Mouse (Mus musculus) R1 (cell line): ENCODE results near the gene Tenm2.

Experiments used
- DNase-seq: peaks from one replicate; pipeline ENCODE4 v3.0.0-alpha.2; 2018; ENCODE audit warnings: low read depth, low spot score

The Tenm2 gene

DNA sequence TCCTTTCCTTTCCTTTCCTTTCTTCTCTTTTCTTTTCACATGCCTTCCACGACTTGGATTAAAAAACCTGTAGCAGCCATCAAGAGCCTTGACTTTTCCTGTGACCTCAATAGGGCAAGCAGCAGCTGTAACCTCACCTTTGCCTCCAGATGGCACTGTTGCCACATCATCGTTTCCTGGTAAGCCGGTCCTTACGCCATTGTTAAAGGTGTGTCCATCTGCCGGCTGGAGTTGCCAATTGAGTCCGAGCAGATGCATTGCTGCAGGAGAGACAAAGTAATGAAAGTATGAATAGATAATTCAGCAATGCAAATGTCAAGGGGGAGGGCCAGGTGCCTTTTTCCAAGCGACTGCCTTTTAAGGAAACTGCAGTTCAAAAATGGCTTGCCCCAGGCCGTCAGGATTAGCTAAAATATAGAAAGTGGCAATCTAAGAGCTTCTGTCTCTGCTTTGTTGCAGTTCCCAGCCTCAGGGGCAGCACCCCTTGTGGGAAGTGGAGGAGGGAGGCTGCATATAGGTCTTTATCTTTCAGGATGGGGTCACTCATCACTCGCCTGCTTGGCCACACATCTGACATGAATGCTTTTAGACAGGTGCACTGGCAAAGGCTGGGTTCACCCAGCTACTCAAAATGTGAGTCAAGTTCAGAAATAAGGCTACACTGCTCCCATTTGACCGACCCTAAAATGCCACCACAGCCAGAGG is 1014.3 kb downstream of the Tenm2 start:
- DNase-seq, result peak; percentile 86

DNA sequence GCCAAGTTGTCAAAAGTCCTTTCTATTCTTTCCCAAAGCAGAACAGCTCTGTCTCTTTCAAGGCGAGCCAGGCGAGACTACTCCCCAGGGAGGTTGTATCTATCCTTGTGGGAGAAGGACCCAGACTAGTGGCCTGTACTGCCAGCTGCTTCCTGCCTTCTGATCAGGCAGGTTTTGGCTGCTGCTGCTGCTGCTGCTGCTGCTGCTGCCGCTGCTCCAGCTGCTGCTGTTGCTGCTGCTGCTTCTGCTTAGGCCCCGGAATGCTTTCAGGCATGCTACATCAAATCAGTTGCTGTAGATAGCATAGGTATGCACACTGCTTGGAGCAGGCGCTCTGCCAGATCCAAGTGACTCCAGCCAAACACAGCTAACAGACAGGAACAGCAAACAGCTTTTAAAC is 1015.1 kb downstream of the Tenm2 start:
- no peak for DNase-seq

DNA sequence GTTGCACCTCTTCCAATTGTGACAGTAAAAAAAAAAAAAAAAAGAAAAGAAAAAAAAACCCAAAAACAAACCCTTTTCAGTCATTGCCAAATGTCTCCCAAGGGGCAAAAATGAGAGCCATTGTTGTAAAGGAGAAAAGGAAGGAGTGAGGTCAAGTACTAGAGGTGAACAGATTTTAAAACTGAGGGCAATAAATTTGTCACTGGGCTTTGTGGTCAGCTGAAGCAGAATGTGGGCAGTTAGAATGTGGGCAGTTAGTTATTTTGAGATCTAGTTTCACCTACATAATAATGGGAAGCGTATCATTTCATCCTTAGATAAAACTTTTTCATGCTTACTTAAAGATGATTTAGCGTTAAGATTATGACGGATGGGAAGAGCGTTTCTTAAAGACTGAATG is 1016.2 kb downstream of the Tenm2 start:
- no peak for DNase-seq

DNA sequence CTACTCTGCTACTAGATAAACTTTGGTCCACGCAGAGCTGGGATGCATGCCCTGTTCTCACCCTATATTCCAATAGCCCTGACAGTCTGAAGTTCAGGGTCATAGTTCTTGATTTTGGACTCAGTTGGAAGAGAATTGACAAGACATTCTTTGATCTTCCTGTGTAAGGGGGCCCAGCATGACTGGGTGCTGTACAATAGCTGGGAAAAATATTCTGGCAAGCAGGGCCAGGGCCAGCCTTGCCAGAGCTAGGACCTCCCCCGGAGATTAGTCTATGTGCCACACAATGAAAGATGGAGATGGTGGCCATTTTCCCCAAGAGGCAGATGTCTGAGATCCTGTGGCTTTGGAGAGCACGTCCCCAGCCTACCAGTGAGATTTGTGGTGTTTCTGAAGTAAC is 1021.2 kb downstream of the Tenm2 start:
- DNase-seq, result no peak

DNA sequence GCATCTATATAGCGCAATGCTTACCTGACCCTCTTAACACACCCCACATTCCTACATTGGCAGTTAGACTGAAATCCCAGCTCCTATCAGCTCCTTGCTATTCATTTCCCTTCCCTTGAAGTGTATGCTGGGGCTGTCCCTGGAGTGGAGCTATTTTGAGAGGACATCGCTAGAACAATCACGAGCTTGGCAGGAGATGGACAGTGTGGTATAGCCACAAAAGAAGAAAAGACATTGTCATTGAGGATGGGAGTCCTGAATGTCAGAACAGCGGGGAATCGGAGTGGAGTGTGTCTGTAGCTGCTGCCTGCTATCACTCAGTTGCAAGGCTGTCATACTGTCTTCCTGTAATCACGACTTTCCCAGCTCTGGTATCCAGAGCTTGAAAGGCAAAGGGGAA is 1031.4 kb downstream of the Tenm2 start:
- peak; percentile 9 for DNase-seq

DNA sequence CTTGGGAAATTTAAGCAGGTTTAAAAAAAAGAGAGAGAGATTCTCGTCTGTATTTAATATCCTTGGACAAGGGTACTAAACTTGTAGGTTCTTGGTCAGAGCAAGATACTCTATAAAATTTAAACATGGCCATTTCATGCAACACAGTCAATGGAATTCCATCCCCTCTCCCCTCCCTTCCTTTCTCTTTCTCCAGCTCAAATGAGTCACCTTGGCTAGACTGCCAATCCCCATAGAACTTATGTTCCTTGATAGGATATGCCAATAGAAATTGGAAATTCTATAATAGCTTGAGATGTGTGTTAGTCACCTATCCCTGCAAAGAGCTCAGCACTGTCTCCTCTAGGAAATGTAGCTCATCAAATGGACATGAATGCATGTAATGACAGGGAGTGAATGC is 1031.9 kb downstream of the Tenm2 start:
- no peak for DNase-seq

DNA sequence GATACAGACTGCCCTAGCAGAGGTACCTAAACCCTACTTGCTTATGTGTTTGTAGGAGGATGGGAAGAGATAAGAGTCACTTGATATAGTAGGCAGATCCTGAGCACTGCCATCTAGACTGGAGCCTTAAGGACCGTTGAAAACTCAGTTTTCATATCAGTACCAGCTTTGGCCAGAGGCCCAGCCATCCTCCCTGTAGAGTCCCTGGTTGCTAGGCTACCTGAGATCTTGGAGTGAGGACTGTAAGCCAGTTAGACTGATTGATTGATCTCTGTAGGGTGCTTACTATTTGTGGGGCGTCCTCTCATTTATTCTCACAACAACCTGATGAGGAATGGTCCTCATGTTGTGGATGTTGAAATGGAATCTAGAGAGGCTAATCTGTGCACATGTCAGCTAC is 1041.4 kb downstream of the Tenm2 start:
- DNase-seq, result no peak

DNA sequence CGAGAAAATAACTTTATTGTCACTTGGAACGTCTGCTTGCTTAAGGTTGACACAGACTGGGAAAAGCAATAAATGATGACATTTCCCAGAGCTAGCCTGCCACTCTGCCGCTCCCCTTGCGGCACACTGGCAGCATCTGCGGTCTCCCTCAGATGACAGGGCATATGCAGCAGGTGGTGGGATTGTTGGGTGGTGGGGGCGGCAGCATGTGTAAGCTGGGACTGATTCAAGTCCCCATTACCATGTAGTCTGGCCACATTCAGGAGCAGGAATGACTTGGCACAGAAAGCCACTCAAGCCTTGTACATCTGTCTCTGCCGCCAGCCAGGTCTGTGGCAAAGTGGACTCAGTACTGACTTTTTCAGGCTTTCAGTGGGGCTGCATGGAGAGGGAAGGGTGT is 1059.7 kb downstream of the Tenm2 start:
- peak; percentile 4 for DNase-seq

DNA sequence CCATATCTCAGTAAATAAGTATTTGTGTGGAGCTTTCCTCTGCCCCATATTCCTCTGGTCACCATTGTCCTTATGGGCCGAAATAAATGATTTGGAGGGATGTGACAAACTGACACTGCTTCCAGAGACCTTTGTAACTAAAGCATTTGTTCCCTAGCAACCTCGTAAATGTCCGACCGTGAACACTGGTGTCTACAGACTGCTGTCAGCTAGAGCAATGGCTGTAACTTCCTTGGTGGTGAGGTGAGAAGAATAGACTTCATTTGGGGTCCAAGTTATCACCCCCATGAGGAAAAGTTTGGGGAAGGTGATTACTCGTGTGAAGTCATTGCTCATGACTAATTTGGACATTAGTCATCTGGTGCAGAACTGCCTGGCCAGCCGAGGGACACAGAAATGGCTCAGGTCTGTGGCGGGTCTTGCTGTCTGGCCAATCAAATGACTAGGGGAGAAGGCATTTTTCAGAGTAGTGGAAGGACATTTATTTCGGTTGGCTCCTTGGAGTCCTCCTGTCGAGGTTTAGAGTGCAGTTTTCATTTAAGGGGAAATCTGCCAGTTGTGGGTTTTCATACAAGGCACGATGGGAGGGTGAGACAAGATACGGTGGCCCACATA is 1062.6 kb downstream of the Tenm2 start:
- DNase-seq, result peak; percentile 60

DNA sequence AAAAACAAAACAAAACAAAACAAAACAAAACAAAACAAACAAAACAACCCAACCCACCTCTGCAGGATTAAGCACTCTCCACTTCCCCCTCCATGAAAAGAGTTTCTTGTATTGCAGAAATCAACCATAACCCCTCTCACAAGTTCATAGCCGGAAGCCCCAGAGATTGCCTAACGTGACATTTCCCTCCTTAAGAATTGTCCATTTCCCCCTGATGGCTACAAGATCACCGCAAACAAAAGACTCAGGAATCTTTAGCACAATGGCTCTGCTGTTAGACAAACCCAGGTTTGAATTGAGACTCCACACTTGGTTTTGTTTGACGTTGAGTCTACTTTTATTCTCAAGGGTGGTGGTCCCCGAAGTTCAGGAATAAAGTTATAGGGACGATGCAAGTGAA is 1063.2 kb downstream of the Tenm2 start:
- DNase-seq, result peak; percentile 70

DNA sequence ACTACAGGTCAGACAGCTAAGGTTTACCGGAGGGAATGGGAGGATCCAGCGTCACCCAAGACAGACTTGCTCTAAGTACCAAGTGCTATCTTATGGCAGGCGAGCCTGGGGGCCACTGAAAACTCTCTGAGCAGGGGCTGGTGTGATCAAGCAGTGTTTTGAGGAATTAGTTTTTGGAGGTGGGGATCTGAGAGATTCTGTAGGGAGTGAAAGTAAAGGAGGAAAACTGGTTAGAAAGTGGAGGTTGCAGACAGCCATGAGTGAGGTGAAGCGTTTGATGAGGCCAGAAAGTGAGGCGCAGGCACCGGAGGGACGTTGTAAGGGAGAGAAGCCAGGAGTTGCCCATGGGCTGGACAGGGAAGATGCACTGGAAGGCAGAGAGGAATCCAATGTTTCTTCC is 1063.8 kb downstream of the Tenm2 start:
- DNase-seq, result no peak

DNA sequence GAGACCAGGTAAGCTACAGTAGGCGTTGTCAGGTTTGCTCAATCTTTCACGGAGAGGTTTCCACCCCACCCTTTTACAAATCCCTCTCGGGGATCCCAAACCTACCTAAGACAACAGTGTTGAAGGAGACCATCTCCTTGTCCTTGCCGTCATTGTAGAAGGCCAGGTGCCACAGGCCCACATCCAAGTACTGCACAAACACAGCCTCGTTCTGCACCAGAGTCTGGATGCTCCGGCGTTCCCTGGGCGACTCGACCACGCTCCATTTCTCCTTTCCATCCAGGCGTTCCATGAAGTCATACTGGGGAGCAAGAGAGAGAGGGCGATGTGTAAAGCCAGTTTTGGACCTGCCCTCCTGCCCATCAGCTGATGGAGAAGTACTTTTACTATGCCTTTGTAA is 1064.5 kb downstream of the Tenm2 start:
- DNase-seq, result no peak

DNA sequence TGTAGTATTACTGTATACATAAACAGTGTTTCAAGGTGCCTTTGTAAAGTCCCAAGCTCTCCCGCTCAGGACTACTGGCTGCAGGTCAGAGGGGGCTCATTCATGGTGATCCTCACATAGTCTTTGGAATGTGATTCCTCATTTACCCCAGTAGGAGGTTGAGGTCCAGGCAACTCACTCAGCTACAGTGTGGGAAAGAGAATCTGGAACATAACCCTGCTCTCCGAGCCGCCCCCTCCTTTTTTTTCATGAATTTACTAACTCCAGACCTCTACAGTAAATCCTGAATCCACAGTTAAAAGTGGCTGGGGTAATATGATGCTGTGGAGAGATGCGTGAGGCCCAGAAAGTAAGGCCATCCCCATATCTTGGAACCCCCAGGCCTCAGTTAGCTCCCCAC is 1066.0 kb downstream of the Tenm2 start:
- DNase-seq, result peak; percentile 5

DNA sequence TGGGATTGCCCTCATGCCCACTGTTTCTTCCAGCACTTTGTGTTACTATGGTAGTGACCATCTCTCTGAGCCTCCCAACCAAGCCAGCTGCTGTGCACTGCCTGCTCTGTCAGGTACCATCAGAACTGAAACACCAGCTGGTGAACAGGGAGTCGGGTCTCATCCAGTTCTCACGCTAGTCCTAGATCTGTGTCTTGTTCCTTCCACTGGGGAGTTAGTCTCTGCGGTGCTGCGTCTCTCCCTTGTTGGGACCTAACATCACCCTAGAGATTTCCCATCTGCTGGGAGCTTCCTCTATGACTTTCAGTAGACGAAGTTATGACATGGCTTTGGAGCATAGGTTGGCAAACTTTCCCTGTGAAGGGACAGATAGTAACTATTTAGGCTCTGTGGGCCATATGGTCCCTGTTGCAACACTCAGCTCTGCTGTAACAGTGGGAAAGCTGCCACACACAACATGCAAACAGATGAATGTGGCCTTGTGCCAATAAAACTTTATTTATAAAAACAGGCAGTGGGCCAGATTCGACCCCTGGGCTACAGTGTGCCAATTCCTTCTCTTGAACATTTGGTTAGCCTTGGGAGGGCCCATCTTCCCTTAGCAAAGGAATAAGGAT is 1066.7 kb downstream of the Tenm2 start:
- DNase-seq, result no peak

DNA sequence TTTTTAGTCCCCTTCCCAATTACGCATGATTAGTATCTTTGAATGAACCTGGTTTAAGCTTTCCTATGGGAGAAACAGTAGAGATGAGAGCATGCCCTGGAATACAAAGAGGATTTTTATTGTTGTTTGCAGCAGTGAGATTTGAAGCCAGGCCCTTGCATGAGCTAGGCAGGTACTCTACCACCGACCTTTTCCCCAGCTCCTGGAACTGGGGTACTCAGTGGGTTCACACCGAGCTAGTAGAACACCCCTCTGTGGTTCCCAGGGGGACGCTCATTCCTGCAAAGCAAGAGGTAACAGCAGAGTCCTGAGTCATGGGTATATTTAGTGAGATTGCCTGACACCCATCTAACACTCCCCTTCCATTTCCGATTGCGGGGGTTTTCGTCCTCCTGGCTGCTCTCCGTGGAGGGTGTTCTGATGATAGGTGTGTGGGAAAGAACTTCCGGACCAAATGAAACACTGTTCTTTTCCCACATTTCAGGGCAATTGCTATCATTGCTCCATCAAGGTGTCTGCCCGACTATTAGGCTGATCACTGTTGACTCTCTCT is 1067.9 kb downstream of the Tenm2 start:
- no peak for DNase-seq

DNA sequence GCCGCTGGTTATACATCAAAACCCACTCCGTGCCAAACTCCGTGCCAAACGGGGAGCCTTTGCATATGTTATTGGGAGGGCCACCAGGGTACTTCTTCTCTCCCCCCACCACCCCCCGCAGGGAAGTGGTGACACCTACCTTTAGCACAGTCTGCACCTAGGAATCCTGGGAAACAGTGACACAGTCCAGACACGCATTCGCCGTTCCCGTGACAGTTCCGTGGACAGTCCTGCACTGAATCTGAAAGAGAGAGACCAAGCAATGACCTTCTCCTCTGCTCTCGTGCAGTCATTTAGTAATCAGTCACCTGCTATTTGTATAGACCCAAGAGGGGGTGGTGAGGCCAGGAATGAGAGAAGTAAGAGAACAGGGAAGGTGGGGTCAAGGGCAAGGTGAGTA is 1072.2 kb downstream of the Tenm2 start:
- DNase-seq, result no peak

DNA sequence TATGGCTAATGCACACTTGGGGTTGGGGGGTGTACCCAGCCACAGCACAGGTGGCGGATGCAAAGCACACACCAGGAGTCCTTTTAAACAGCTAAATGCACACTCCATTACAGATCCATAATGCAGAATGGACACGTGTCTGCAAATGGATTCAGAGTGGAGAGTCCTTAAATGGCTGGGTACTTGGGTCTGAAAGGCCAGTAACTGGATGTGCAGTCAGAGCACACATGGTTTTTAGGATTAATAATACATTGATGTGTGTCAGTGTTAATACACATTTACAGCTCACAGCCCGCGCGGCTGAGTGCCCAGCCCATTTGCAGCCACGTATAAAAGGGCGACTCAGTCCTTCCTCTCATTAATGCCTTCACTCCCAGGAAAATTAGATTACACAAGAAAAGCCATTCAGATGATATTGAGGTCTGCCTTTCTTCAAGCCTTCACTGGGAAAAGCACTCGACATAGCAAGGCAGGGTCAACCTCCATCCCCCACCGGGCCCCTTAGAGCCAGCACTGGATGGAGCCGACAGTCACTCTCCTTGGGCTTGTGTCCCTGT is 1073.9 kb downstream of the Tenm2 start:
- no peak for DNase-seq

DNA sequence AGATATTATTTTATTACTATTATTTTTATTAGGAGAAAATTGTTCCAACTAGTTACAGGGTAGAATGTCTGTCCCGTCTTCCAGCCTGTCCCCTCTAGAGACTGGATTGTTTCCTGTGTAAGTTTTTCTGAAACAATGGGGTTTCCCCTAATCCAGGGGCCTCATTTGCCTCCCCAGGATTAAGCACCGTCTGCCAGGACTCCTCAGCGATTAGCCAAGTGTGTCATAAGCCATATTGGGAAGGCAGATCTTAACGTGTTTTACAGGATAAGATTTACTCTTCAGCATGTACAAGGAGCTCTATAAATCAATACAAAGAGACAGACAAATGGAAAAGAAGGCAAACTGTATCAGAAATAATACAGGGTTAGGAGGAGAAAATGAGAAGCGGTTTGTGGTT is 1082.3 kb downstream of the Tenm2 start:
- DNase-seq, result no peak

DNA sequence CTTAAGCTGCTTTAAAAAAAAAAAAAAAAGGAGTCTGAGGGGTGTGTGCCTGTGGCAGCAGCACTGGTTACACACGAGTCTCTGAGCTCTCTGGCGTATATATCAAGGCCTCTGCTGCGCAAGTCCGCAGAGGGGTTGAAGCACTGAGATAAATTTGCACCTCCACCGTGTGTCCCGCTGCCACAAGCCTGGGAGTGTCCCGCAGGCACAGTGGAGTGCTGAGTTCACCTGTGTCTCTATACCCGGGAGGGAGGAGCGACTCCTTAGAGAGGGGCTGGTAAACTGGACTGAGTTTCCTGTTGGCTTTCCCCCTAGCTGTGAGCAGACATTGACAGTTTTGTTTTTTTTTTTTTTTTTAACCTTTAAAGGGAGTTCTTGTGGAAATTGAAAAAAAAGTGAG is 1082.8 kb downstream of the Tenm2 start:
- peak; percentile 21 for DNase-seq

DNA sequence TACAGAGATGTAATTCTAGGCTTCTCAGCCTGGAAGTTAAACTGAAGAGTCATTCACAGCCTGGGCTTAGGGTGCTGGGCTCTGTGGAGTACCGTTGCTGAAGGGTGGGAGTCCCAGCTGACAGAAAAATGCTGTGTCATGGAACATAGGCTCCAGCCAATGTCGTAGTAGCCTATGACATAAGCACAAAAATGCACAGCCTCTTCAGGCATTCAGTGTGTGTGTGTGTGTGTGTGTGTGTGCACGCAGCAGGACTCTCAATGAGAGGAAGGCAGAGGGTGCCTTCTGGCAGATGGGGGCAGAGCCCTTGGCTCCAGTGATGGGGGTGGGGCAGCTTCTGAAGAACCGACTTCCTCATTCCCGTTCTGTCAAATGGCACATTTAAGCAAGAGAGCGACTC is 1083.5 kb downstream of the Tenm2 start:
- peak; percentile 10 for DNase-seq

DNA sequence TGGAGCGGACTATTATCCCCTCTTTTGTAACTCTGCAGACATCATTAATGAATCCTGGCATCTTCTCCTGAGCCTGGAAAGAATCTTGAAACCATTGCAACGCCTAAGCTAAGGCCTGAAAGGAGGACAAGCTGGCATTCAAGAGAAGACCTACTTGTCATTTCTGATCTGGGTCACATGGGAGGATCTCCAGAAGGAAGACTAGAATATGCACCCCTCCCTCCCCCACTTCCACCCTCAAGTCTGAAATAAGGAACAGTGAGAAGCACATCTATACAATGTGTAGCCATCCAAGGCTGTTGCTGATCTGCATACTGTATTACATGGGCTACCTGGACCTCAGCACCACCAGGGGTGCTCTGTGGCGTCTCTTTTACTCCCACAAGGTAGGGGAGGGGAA is 1086.7 kb downstream of the Tenm2 start:
- DNase-seq, result peak; percentile 8

DNA sequence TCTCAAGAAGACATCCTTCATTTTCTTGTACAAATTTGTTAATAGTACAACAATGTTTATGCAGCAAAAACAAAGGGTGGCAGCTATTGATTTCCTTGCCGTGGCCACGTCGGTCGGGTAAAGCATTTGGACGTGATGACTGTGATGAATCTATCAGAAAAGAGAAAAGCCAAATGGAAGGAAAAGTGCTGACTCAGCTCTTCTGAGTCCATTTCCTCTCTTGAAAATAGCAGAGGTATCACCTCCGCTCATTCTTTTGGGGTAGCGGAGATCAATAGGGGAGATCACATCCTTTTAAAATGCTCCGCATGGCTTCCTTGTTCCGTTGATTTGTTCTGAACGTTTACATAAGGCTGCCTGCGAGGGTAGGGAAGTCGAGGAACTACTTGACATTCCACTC is 1090.7 kb downstream of the Tenm2 start:
- peak; percentile 29 for DNase-seq

DNA sequence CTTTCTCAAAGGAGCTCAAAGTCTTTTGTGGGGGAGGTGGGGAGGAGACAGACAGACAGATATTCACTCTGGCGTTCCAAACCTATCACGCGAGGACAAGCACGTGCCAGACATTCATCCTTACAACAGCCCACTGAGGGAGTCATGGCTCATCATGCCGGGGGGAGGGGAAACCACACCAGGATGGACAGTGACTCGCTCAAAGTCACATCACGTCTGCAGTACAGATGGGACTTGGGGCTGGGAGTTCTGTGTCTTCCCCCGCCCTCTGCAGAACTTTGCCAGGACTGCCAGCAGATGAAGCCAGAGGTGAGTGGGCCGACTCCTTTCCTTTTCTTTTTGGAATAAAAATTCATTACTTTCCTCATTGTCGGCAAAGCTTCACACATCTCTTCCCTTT is 1095.4 kb downstream of the Tenm2 start:
- DNase-seq, result no peak
